Mouse (Mus musculus) ovary, postnatal 36 days (tissue): ENCODE results near the gene Myh11.
A peak's percentile ranks its signal among the peaks of the same experiment; 100 is the strongest.

Source experiments
- DNase-seq: peaks from one replicate; pipeline ENCODE4 v3.0.0; 2022; ENCODE audit warnings: low spot score, mixed read lengths

Gene Myh11

DNA sequence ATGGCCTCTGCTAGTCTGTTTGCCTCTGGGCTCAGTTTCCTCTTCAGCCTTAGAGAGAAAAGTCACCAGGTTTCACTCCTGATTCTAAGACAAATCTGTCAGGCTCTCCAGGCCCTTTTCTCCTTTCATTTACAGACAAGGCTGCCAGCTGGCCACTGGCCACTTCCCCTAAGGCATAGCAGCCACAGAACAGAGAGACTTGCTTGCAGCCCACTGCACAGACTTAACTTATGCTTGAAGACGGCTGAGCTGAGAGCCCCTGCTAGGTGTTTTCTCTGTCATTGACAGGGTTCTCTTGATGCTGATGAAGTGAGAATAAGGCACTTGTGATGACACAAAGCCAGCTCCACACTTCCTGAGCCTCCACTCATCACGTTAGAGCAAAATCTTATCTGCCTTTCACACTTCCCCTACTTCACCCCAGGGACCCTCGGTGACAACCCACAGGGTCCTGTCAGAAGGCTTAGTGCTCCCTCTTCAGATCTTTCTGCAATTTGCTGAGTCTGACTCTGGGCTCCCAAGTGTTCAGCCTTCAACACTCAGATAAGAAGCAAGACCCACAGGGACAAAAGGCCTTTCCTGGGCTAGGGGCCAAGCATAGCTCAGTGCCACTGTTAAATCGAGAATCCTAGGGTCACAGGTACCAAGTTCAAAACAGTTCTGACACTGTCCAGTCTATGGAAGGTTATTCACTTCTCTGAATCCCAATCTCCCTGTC is 25.8 kb downstream of the Myh11 start:
- no peak for DNase-seq

GRCm38 (mm10) chr16:14264504-14264903 is 26.7 kb downstream of the Myh11 start:
- no peak for DNase-seq

DNA sequence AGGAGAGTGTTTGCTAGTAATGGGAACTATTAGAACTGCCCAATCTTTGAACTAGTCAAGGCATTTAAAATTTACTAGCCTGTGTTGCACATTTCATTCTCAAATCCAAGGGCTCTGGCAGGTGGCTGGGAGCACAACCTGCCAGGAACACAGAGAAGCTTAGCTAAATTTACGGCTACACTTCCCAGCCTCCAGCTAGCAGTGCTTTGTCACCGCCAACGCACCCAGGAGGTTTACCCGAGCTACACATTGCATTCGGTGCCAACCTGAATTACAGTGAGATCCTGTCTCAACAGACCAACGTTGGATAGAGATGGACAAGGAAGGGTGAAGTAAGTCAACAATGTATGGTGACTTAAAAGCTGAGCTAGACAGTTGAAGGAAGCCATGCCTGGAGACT is 27.9 kb downstream of the Myh11 start:
- no peak for DNase-seq

- no peak for DNase-seq
Observed at GRCm38 (mm10) chr16:14262410-14262809, 28.8 kb downstream of the Myh11 start.

DNA sequence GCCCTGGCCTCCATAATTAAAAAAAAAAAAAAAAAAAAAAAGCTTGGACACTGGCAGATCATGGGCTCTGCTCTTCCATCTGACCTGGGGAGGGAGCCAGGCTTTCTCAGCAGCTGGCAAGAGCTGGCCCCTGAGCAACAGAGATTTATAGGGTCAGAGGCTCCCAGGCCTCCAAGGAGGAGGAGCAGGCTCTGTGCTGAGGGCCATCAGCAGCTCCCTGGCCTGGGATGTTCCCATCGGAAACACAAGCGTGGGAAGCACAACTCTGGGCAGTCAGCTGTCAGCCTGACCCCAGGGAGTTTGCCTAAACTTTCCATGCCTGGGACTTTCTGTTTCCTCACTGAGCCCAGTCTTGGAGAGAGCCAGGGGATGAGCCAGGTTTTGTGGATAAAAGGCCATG is 32.3 kb downstream of the Myh11 start:
- peak; percentile 57 for DNase-seq

- no peak for DNase-seq
Observed at GRCm38 (mm10) chr16:14253586-14253985, 37.6 kb downstream of the Myh11 start.

- DNase-seq, result no peak
Observed at GRCm38 (mm10) chr16:14252877-14253276, 38.3 kb downstream of the Myh11 start.

DNA sequence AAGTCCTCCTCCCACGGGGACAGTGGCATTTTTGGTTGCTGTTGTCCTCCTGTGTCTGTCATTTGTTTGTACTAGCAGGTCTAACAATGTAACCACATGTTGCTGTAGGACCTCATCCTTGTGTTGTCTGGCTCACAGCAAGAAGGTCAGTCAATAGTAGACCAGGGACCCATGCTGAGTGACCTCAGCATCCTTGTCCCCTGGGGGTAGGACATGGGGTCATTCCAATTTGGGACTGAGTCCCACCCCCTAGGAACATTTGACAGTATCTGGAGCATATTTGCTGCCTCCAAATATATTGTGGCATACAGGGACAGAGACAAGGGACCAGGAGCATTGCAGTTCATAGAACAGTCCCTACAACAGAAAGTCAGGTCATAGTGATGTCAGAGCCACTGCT is 41.3 kb downstream of the Myh11 start:
- DNase-seq, result no peak

- no peak for DNase-seq
Observed at GRCm38 (mm10) chr16:14242553-14242952, 48.6 kb downstream of the Myh11 start.

DNA sequence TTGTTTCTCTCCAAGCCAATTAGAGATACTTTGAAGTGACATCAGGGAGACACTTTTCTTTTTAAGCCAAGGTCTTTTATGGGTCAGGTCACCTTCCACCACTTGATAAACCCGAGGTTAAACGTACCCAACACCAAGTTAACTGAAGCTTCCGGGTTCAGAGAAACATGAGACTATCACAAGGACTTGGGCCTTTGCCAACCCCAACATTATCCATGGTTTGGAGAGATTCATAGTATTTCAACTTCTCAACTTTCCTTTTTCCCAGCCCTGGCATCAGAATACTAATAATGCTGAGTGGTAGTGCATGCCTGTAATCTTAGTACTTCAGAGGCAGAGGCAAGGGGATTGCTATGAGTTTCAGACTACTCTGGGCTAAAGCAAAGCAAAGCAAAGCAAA is 49.1 kb downstream of the Myh11 start:
- no peak for DNase-seq

DNA sequence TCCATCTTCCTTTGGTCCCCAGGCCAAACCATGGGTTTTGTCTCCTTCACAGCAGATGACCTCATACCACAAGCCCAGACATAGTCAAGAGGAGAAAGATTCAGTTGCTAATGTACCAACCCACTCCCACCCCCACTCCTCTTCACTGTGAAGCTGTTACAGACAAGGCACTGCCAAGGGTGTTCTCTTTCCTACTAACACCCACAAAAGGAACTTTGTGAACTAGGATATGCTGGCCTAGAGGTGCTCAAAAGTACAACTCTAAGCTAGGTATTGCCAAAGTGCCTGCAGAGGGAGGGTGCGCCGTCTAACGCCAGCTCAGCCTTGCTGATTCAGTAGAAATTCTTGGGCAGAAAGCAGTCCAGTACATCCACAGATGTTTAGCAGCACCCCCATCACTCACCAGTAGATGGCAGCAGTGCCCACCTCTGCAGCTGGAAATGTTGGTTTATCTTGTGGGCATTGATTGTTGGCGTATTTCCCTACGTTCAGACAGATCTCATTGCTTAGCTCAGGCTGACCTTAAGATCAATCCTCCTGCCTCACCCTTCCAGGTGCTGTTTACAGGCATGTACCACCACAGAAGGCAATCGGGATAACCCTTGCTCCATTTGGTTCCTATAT is 54.0 kb downstream of the Myh11 start:
- DNase-seq, result peak; percentile 78

- no peak for DNase-seq
Observed at GRCm38 (mm10) chr16:14215156-14215555, 76.0 kb downstream of the Myh11 start.

DNA sequence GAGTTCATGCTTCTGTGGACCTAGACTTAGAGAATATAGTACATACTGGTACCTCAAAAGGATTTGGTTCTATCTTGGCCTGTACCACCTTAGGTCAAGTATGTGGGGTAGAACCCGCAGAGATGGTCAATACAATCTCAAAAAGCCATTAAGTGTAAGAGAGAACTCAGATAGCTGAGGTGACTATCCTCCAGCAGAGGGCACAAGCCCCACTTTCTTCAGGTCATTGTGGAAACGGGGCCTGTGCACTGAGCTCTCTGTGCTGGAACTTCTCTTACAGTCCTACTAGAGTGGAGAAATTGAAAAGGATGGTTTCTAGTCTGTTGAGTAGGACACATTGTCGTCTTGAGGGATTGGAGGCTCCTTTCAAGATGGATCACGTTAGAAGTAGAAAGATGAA is 92.4 kb downstream of the Myh11 start:
- DNase-seq, result no peak

- peak; percentile 46 for DNase-seq
Observed at GRCm38 (mm10) chr16:14195427-14195826, 95.7 kb downstream of the Myh11 start.

GRCm38 (mm10) chr16:14194164-14194950 is 96.8 kb downstream of the Myh11 start:
- no peak for DNase-seq

DNA sequence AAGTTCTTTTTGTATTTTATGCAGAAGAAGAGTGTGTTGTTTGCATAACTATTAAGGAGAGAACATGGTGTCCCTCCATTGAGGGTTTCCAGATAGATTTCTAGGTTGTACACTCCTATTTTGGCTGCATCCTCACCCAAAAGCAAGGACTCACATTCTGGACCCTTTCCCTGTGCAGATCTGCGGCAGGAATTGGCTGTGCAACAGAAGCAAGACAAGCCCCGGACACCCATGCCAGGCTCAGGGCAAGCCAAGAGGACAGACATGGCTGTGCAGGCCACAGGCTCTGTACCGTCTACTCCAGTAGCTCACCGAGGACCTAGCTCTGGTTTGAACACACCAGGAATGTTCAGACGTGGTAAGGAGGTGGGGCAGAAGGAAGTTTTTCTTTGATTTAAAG is 105.7 kb downstream of the Myh11 start:
- DNase-seq, result no peak

- no peak for DNase-seq
Observed at GRCm38 (mm10) chr16:14183856-14184255, 107.3 kb downstream of the Myh11 start.

- DNase-seq, result no peak
Observed at GRCm38 (mm10) chr16:14182360-14182759, 108.8 kb downstream of the Myh11 start.

DNA sequence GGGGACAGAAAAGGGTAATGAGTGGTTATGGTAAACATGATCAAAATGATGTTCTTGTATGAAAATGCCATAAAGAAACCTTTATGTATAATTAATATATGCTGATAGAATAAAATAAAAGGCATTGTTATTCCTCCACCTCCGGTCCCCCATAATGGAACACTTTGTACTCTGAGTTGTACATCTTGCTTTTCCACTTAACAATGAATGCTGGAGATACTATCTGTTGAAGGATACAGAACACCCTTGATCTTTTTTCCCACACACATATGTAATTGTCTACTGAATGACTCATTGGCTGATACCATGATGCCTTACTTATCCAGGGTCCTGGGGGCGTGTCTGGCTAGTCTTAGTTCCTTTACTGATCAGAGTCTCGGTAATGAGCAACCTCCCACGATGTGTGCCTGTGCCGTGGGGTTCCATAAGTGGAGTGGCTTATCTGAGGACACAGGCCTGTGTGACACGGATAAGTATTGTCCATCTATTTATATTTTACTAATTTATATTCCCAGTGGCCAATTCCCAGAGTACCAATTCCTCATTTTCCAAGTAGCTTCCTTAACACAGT is 110.9 kb downstream of the Myh11 start:
- no peak for DNase-seq

DNA sequence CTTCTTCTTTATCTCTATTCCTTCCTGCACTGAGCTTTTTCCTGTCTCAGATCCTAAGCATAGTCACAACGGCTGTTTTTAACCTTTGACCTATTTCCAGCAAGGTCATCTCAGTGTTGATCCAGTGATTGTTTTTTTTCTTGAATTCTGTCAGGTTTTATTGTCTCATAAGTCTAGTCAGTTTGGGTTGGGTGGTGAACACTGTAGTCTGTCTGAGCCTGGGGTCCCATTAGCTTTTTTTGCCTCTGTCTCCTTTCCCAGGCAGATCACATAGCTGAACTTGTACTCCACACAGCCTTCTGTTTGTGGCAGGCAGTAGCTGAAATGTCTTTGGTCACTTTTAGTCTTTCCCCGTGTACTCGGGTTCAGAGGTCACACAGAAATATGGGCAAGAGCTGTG is 113.1 kb downstream of the Myh11 start:
- DNase-seq, result no peak

GRCm38 (mm10) chr16:14169706-14170105 is 121.5 kb downstream of the Myh11 start:
- DNase-seq, result no peak

- DNase-seq, result no peak
Observed at GRCm38 (mm10) chr16:14166490-14166889, 124.7 kb downstream of the Myh11 start.

DNA sequence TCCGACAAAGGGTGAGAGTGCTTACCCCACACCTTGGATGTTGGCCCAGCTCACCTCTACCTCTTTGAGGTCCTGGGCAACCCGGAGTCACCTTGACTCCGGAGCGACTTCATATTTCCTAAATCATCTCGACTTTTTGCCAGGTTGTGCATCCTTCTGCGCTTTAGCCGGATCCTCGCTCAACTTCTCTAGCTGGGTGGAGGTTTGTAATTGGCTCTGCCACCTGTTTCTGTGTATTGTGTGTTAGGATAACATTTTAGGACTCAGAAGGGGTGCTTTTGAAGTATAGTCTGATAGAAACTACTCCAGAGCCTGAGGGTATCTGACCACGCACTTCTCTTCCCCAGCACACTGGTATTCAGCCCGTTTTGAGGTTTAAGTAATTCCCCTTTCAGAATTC is 127.4 kb downstream of the Myh11 start:
- DNase-seq, result no peak
